Mouse (Mus musculus) brain, embryonic 14.5 days (tissue): ENCODE measurements at regions not wholly inside any gene's neighbourhood (a gene's known extent, or its start where the extent isn't known, plus 50 kb on each side); places are given as distances from the start of the nearest gene placed in this dataset.

Source experiments
- DNase-seq: peaks from one replicate; pipeline ENCODE4 v3.0.0-alpha.2; 2011; ENCODE audit warnings: low read depth
- CTCF ChIP-seq: fragments of 200-500 bp; IDR thresholded peaks from 2 replicates; pipeline ENCODE4 v1.5.1; 2012; ENCODE audit warnings: inconsistent platforms, mild to moderate bottlenecking, moderate library complexity, borderline replicate concordance; ENCODE audit not compliant: insufficient read depth, insufficient read length; ENCODE audit errors: extremely low read depth
- POLR2A ChIP-seq: fragments of 200-500 bp; IDR thresholded peaks from 2 replicates; pipeline ENCODE4 v1.6.1; 2012; ENCODE audit warnings: mild to moderate bottlenecking, inconsistent platforms, borderline replicate concordance; ENCODE audit not compliant: poor library complexity, insufficient read depth, insufficient read length, severe bottlenecking; ENCODE audit errors: extremely low read depth

GRCm38 (mm10) chr5:91721231-91722096, 204.0 kb downstream of the Parm1 start:
- TF ChIP-seq POLR2A (no peak), CTCF (no peak)
- DNase-seq, result no peak

DNA sequence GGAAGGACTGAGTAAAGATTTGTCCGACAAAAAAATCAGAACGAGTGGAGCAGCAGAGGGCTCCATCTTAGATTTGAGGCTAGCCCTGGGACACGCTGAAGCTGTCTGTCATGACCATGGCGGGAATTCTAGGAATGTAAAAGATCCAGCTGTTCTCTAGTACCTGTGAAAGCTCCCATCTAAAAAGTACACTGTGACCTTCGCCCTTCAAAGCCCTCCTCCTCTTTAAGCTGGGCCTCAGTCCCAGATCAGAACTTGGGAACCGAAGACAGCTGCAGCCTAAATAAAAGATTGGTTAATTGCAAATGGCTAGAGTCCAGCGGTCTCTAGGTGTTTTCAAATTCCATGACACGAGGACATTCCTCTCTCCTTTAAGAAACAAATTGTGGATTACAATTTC, 195.6 kb downstream of the Parm1 start:
- peak; percentile 32 for DNase-seq
- TF ChIP-seq CTCF (no peak), POLR2A (no peak)

GRCm38 (mm10) chr5:91709494-91710286, 192.3 kb downstream of the Parm1 start:
- TF ChIP-seq CTCF, result no peak
- no peak for TF ChIP-seq POLR2A
- DNase-seq, result no peak

DNA sequence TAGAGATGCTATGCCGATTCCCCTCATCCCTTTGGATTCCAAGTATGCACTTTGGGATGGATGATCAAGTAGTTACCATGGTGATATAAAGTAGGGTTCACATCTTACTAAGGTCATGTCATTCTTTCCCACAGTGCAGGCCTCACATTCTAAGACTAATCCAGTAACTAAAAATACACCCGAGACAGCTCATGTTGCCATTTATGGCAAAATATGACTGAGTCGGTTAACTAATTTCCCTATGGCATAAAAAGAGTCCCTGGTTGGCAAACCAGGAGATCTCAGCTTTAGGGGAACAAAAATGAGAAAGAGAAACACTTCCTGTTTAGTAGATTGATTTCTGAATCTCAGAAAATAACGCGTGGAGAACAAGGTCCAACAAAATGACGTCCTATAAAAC, 190.7 kb downstream of the Parm1 start:
- DNase-seq, result no peak
- TF ChIP-seq POLR2A, result no peak
- TF ChIP-seq CTCF, result no peak

- TF ChIP-seq POLR2A, result no peak
- no peak for TF ChIP-seq CTCF
Observed at GRCm38 (mm10) chr5:91697075-91697474, 179.7 kb downstream of the Parm1 start.

DNA sequence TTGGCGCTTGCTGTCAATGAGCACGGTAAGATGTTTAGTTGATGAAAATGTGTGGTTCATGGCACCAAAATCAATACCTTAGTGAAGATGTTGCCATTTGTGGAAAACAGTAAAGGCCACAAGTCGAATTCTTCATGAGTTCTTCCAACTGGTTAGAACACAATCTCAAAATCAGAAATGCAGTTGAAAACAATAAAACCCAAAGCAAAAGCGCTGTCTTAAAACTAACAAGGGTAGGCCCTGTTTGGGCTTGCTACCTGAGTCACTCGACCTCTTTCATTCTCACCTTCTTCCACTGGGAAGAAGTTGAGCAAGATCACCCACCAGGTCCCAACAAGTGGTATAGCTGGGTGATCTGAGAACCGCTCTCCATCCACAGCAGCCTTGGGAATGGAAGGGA, 179.1 kb downstream of the Parm1 start:
- TF ChIP-seq POLR2A, result no peak
- no peak for DNase-seq

More at GRCm38 (mm10) chr5:91697075-91697474, 179.7 kb downstream of the Parm1 start:
- DNase-seq, result no peak

DNA sequence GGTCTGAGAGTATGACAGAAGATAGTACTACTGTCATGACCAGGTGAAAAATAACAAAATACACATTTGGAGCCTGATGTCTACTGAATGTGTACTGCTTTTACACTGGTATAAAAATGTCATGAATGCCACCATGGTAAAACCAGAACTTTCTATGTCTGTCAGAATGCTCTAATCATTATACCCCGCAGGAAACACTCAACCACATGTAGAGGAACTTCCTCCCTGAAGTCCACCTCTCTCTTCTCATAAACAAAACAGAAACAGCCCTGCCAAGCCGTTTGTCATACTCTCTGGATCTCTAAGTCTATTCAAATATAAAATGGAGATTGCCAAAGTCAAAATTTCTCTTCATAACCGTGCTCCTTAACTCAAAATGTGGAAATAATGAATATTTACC, 178.2 kb downstream of the Parm1 start:
- TF ChIP-seq CTCF (no peak), POLR2A (no peak)
- DNase-seq, result no peak

- TF ChIP-seq CTCF, result no peak
- no peak for TF ChIP-seq POLR2A
- DNase-seq, result peak; percentile 27
Observed at GRCm38 (mm10) chr5:91693277-91693676, 175.9 kb downstream of the Parm1 start.

- no peak for DNase-seq
- no peak for TF ChIP-seq POLR2A
- no peak for TF ChIP-seq CTCF
Observed at GRCm38 (mm10) chr5:91692292-91692691, 174.9 kb downstream of the Parm1 start.

DNA sequence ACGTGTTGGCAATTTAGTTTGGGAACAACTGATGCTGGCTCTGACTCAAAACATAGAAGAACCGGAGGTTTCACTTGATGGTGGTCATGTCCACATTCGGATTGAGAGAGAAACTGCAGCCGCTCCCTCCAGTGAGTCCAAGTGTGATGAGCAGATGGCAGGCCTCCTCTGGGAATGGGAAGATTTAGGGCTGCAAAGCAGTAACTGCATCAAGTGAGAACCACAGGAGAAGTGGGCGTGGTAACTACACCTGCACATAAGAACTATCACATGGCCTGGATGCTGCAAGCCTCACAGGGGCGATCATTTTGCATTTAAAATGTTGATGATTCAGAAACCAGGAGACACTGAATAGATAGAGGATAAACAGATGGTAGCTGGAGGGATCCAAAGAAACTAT, 161.3 kb downstream of the Parm1 start:
- no peak for DNase-seq
- TF ChIP-seq POLR2A (no peak), CTCF (no peak)
